Mouse (Mus musculus) CH12.LX (cell line): Measurements from ENCODE around the gene Nr2e1. TPM values are rescaled to one million over a fixed set of nuclear protein-coding genes. Genes with fewer than 3 reads are reported as not detected.

ENCODE experiments used
- DNase-seq: peaks from one replicate; pipeline ENCODE4 v3.0.0-alpha.2; 2013; ENCODE audit errors: extremely low read depth
- H3K27ac ChIP-seq: 2 replicates; pipeline ENCODE4 v1.5.1; 2012; ENCODE audit warnings: low read depth, mild to moderate bottlenecking, control low read depth, moderate library complexity; ENCODE audit not compliant: insufficient read depth
- H3K27me3 ChIP-seq: replicated peaks from 2 replicates; pipeline ENCODE3; 2012; ENCODE audit warnings: inconsistent platforms
- H3K36me3 ChIP-seq, 2 experiments: replicated peaks in 1 of 2; 2 replicates each; pipeline versions ENCODE3 to v1.6.1; 2012; ENCODE audit warnings: inconsistent platforms in 1 of 2, low read length in 1 of 2, mild to moderate bottlenecking in 1 of 2, mixed read lengths in 1 of 2, moderate library complexity in 1 of 2; ENCODE audit not compliant: control insufficient read depth in 1 of 2, insufficient read depth in 1 of 2
- H3K4me1 ChIP-seq, 2 experiments: 2 replicates each; pipeline ENCODE4 v1.6.1; 2012; ENCODE audit warnings: inconsistent platforms in 1 of 2, moderate library complexity in 1 of 2; ENCODE audit not compliant: insufficient read depth in 2 of 2, control insufficient read depth in 1 of 2
- H3K4me2 ChIP-seq: 2 replicates; pipeline ENCODE4 v1.6.1; 2012; ENCODE audit warnings: low read depth, mild to moderate bottlenecking, control low read depth; ENCODE audit not compliant: poor library complexity, insufficient read depth, severe bottlenecking
- H3K4me3 ChIP-seq, 3 experiments: fragments of 150-350 bp in 1 of 3; sonication (generic) in 1 of 3; replicated peaks in 1 of 3; 2 replicates each; pipeline versions ENCODE3 to v1.5.1; 2011 to 2012; ENCODE audit warnings: low read depth in 2 of 3, low read length in 2 of 3, mild to moderate bottlenecking in 2 of 3, moderate library complexity in 2 of 3, control low read depth in 1 of 3, improper control_type of control experiment in 1 of 3, inconsistent platforms in 1 of 3, mixed read lengths in 1 of 3; ENCODE audit not compliant: poor library complexity in 1 of 3
- H3K79me2 ChIP-seq: replicated peaks from 2 replicates; pipeline ENCODE4 v1.6.1; 2012; ENCODE audit warnings: mild to moderate bottlenecking, moderate library complexity; ENCODE audit not compliant: control insufficient read depth, poor library complexity, insufficient read depth, severe bottlenecking; ENCODE audit errors: extremely low read depth
- H3K9ac ChIP-seq: 2 replicates; pipeline ENCODE4 v1.6.1; 2012; ENCODE audit warnings: low read depth, mild to moderate bottlenecking, control low read depth, moderate library complexity; ENCODE audit not compliant: insufficient read depth
- H3K9me3 ChIP-seq: replicated peaks from 2 replicates; pipeline ENCODE3; 2012; ENCODE audit warnings: low read length, inconsistent platforms, mixed read lengths
- CHD1 ChIP-seq: IDR thresholded peaks from 2 replicates; pipeline ENCODE4 v1.6.1; 2012; ENCODE audit warnings: low read depth, low read length, improper control_type of control experiment, inconsistent platforms
- CHD2 ChIP-seq: IDR thresholded peaks from 2 replicates; pipeline ENCODE4 v1.6.1; 2011; ENCODE audit warnings: low read length, improper control_type of control experiment
- E2F4 ChIP-seq: IDR thresholded peaks from 2 replicates; pipeline ENCODE4 v1.6.1; 2011; ENCODE audit warnings: low read depth, low read length, improper control_type of control experiment; ENCODE audit not compliant: insufficient replicate concordance
- ELF1 ChIP-seq: IDR thresholded peaks from 2 replicates; pipeline ENCODE4 v1.6.1; 2014; ENCODE audit warnings: low read depth, mild to moderate bottlenecking, inconsistent platforms, low read length, improper control_type of control experiment
- GABPA ChIP-seq: IDR thresholded peaks from 2 replicates; pipeline ENCODE4 v1.6.1; 2012; ENCODE audit warnings: low read depth, low read length, improper control_type of control experiment, inconsistent platforms; ENCODE audit not compliant: insufficient replicate concordance
- JUN ChIP-seq: IDR thresholded peaks from 2 replicates; pipeline ENCODE4 v1.6.1; 2011; ENCODE audit warnings: low read depth, mild to moderate bottlenecking, low read length, improper control_type of control experiment, moderate library complexity; ENCODE audit not compliant: insufficient read depth
- JUND ChIP-seq: conservative IDR thresholded peaks from 2 replicates; pipeline ENCODE4 v1.6.1; 2011; ENCODE audit warnings: low read depth, low read length, improper control_type of control experiment
- MEF2A ChIP-seq: IDR thresholded peaks from 2 replicates; pipeline ENCODE4 v1.6.1; 2014; ENCODE audit warnings: low read depth, mild to moderate bottlenecking, inconsistent platforms, low read length, improper control_type of control experiment, borderline replicate concordance
- NRF1 ChIP-seq: IDR thresholded peaks from 2 replicates; pipeline ENCODE4 v1.6.1; 2014; ENCODE audit warnings: low read depth, mild to moderate bottlenecking, inconsistent platforms, low read length, improper control_type of control experiment, moderate library complexity
- PAX5 ChIP-seq: IDR thresholded peaks from 2 replicates; pipeline ENCODE4 v1.6.1; 2012; ENCODE audit warnings: low read length, inconsistent platforms, mixed read lengths
- POLR2AphosphoS2 ChIP-seq: IDR thresholded peaks from 2 replicates; pipeline ENCODE4 v1.6.1; 2011; ENCODE audit warnings: low read depth, low read length, improper control_type of control experiment
- RCOR1 ChIP-seq: conservative IDR thresholded peaks from 2 replicates; pipeline ENCODE4 v1.6.1; 2012; ENCODE audit warnings: low read depth, mild to moderate bottlenecking, inconsistent platforms, low read length, improper control_type of control experiment
- SIN3A ChIP-seq: IDR thresholded peaks from 2 replicates; pipeline ENCODE4 v1.6.1; 2012; ENCODE audit warnings: low read length, improper control_type of control experiment, inconsistent platforms
- TBP ChIP-seq: conservative IDR thresholded peaks from 2 replicates; pipeline ENCODE4 v1.6.1; 2011; ENCODE audit warnings: low read depth, low read length, improper control_type of control experiment
- ZC3H11A ChIP-seq: IDR thresholded peaks from 2 replicates; pipeline ENCODE4 v1.6.1; 2012; ENCODE audit warnings: low read depth, mild to moderate bottlenecking, inconsistent platforms, low read length, improper control_type of control experiment
- ZMIZ1 ChIP-seq: IDR thresholded peaks from 2 replicates; pipeline ENCODE4 v1.6.1; 2012; ENCODE audit warnings: low read depth, mild to moderate bottlenecking, inconsistent platforms, low read length, improper control_type of control experiment
- dilution Hi-C: fragments of 300-500 bp; cut with MboI; formaldehyde crosslinking; loops from 2 replicates; pipeline ENCODE4 v1.14.3; 2020; ENCODE audit warnings: low sequenced_read_pairs; ENCODE audit not compliant: extremely low pct_unique_long_range_greater_than_20kb, extremely low pct_ligation_motif_present
- in situ Hi-C: fragments of 300-500 bp; cut with MboI; formaldehyde crosslinking; loops from 3 replicates; pipeline ENCODE4 v1.14.3; 2019; ENCODE audit warnings: low sequenced_read_pairs, low pct_ligation_motif_present, low pct_unique_long_range_greater_than_20kb, mixed read lengths
- polyA plus RNA-seq: library from polyadenylated mRNA; unstranded; fragments of >175 nt; gene quantifications from 2 replicates; pipeline ENCODE4 v1.2.1, GENCODE M21; 2012; ENCODE audit warnings: low read depth; ENCODE audit not compliant: insufficient read length
- total RNA-seq, 2 experiments: library from RNA; depleted of rRNA; stranded (reverse); fragments of 300-350 nt in 1 of 2; fragments of >200 nt in 1 of 2; gene quantifications; 2 replicates each; pipeline ENCODE4 v1.2.3; 2012 to 2014

The Nr2e1 gene
- total and polyA plus RNA-seq, 3 experiments, result not detected

DNA sequence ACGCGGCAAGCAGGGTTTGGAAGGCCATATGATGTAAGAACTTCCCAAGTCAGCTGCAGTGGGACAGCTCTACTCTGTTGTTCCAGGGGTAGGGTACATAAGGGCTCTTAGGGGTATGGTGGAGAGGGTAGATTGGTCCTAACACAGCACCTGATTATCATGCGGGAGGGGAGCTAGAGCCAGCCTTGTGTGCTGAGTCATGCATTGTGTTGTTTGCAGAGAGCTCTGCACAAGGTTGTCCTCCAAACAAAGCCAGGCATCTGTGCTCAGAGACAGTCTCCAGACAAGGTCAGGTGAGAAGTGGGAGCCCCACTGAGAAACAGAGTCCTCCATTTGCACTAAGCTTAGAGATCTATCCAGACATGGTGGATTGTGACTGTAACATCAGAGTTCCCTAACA, 36.9 kb downstream of the Nr2e1 start:
- no peaks in the 10 kb centered on the region for H3K27me3 ChIP-seq
- H3K4me2 ChIP-seq, result no peak overlapping the region
- no peak for DNase-seq
- H3K9ac ChIP-seq, result no peak overlapping the region
- H3K4me3 ChIP-seq, result no peak overlapping the region
- H3K36me3 ChIP-seq, result no peaks in the 10 kb centered on the region
- H3K4me1 ChIP-seq, result no peaks in the 10 kb centered on the region
- no peaks in the 10 kb centered on the region for H3K79me2 ChIP-seq
- TF ChIP-seq ZMIZ1, result no peak
- TF ChIP-seq ELF1, result no peak
- TF ChIP-seq CHD2, result no peak
- no peak for TF ChIP-seq E2F4
- no peak for TF ChIP-seq ZC3H11A
- TF ChIP-seq PAX5, result no peak
- no peak for TF ChIP-seq TBP
- no peak for TF ChIP-seq CHD1
- no peak for TF ChIP-seq RCOR1
- TF ChIP-seq JUN, result no peak
- no peak for TF ChIP-seq GABPA
- TF ChIP-seq POLR2AphosphoS2, result no peak
- TF ChIP-seq SIN3A, result no peak
- TF ChIP-seq NRF1, result no peak
- TF ChIP-seq MEF2A, result no peak
- no peak overlapping the region for H3K27ac ChIP-seq
- dilution Hi-C loops, result no loop called here
- no peaks in the 10 kb centered on the region for H3K9me3 ChIP-seq
- in situ Hi-C loops, result no loop called here

GRCm38 (mm10) chr10:42545707-42546503, 37.5 kb downstream of the Nr2e1 start:
- Histone ChIP-seq H3K27ac (no peak overlapping the region), H3K4me3 (no peak overlapping the region), H3K27me3 (no peaks in the 10 kb centered on the region), H3K9ac (no peak overlapping the region), H3K36me3 (no peaks in the 10 kb centered on the region), H3K79me2 (no peaks in the 10 kb centered on the region), H3K9me3 (no peaks in the 10 kb centered on the region), H3K4me1 (no peaks in the 10 kb centered on the region), H3K4me2 (no peak overlapping the region)
- in situ Hi-C loops (no loop called here), dilution Hi-C loops (no loop called here)
- DNase-seq, result no peak
- TF ChIP-seq ZMIZ1 (no peak), JUN (no peak), JUND (no peak), POLR2AphosphoS2 (no peak)
